ENCODE assay signal across 23 mouse cellular contexts in the genomic region with DNA sequence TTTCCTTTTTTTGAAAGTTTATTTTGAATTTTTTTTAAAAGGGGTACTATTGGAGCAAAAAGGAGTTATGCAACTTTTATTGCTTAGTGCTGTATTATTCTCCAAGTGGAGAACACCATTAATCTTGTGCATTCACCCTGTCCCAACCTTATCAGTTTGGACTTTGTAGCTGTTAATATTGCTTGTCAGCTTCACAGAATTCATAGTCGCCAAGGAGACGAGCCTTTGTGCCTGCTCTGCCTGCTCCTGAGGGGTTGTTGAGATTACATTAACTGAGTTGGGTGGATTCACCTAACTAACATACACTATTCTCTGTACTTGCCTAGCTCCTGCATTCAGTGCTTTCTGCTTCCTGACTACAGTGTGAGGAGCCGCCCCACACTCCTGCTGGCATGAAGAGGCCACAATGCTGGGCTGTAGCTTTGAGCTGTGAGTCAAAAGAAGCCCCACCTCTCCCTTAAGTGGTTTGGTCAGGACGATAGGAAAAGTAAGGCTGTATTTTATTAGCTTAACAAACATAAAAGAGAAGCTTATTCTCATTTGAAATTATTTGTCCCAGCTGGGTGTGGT. TPM values are rescaled to one million over a fixed set of nuclear protein-coding genes. Genes with fewer than 3 reads are reported as not detected.
"Had no signal": no experiment of that assay in that cellular context is flagged by ENCODE, and none has a peak within 500 bp of the region (broad histone marks: within the 10 kb centered on the region; RNA-seq: fewer than 3 reads in every experiment).

No protein-coding gene starts in this region.

- H3K9ac ChIP-seq: kidney, embryonic 15.5 days; limb, embryonic 13.5 days; liver, embryonic 14.5 days; neural tube, embryonic 12.5 days had no signal

- H3K27me3 ChIP-seq: kidney, embryonic 15.5 days; limb, embryonic 13.5 days; neural tube, embryonic 12.5 days had no signal

- ATAC-seq: lung, postnatal 0 days had no signal

- H3K4me2 ChIP-seq: kidney, embryonic 15.5 days; limb, embryonic 13.5 days; neural tube, embryonic 12.5 days had no signal

- H3K27ac ChIP-seq: kidney, embryonic 15.5 days; limb, embryonic 13.5 days; liver, embryonic 14.5 days; midbrain, embryonic 10.5 days; neural tube, embryonic 12.5 days had no signal

- H3K4me1 ChIP-seq: kidney, embryonic 15.5 days; limb, embryonic 13.5 days; midbrain, embryonic 10.5 days; neural tube, embryonic 12.5 days had no signal

- H3K9me3 ChIP-seq: kidney, embryonic 15.5 days; limb, embryonic 13.5 days; midbrain, embryonic 10.5 days; neural tube, embryonic 12.5 days had no signal

- H3K4me3 ChIP-seq: kidney, embryonic 15.5 days; limb, embryonic 13.5 days; midbrain, embryonic 10.5 days; myocyte; neural tube, embryonic 12.5 days had no signal

- DNase-seq: kidney, adult 18-20 months; kidney, postnatal 14 days; left cerebral cortex, postnatal 4 days; lung, adult 2 months; lung, postnatal 36 days; midbrain, embryonic 14.5 days; thymus, postnatal 14 days had no signal

- H3K36me3 ChIP-seq: kidney, embryonic 15.5 days; limb, embryonic 13.5 days; midbrain, embryonic 10.5 days; neural tube, embryonic 12.5 days had no signal

RNA-seq across cellular contexts. Expression of a gene that starts 50.7 kb away (rescaled TPM):
- total RNA-seq: layer of hippocampus, adult 8-10 months; layer of hippocampus, postnatal 14 days; left cerebral cortex, adult 18-20 months; left cerebral cortex, postnatal 10 days; left cerebral cortex, postnatal 4 days; liver, adult 2 months; megakaryocyte, adult 5-6 weeks; neutrophil, adult 5-6 weeks had no signal
- polyA plus RNA-seq: kidney, embryonic 15.5 days; large intestine, adult 2 months; limb, embryonic 13.5 days; liver, adult 2 months; liver, embryonic 14.5 days; lung, adult 2 months; lung, postnatal 0 days; midbrain, embryonic 10.5 days; midbrain, embryonic 14.5 days; myocyte; neural tube, embryonic 12.5 days; spleen, adult 2 months had no signal
